Mouse (Mus musculus): ENCODE measurements around the gene Mtcl1. TPM values are rescaled to one million over a fixed set of nuclear protein-coding genes. Genes with fewer than 3 reads are reported as not detected.

Gene Mtcl1
- polyA plus RNA-seq, 1 experiment from 2014 or later: 1.5 TPM

- Histone ChIP-seq H3K9me3 (ENCODE audit: control insufficient read depth) (no peaks in the 10 kb centered on the region), H3K4me2 (replicated peaks; ENCODE audit: low read depth) (no peak overlapping the region)
Observed at GRCm38 (mm10) chr17:66444059-66444700, 5.4 kb downstream of the Mtcl1 start.

GRCm38 (mm10) chr17:66439888-66440287 lies 9.7 kb downstream of the Mtcl1 start:
- TF ChIP-seq CTCF (IDR thresholded peaks at IDR 0.05; ENCODE audit: low read depth): no peak
- Histone ChIP-seq H3K9me3 (ENCODE audit: control insufficient read depth) (no peaks in the 10 kb centered on the region), H3K27me3 (replicated peaks; ENCODE audit: control insufficient read depth, insufficient read depth, low read length) (no peaks in the 10 kb centered on the region), H3K4me1 (replicated peaks; ENCODE audit: control insufficient read depth, insufficient read depth, low read length) (no peaks in the 10 kb centered on the region), H3K9ac (ENCODE audit: low read depth, low read length) (no peak overlapping the region), H3K4me2 (replicated peaks; ENCODE audit: low read depth) (no peak overlapping the region), H3K36me3 (ENCODE audit: control insufficient read depth, insufficient read depth) (no peaks in the 10 kb centered on the region), H3K27ac (ENCODE audit: low read depth, low read length) (no peak overlapping the region), H3K4me3 (ENCODE audit: low read depth, low read length) (no peak overlapping the region)
- WGBS: 75% methylated on average over 8 of the region's 8 CpGs
- no peak for ATAC-seq

More at GRCm38 (mm10) chr17:66444059-66444700, 5.4 kb downstream of the Mtcl1 start:
- H3K4me1 ChIP-seq (replicated peaks; ENCODE audit: control insufficient read depth, insufficient read depth, low read length): no peaks in the 10 kb centered on the region
- no peak overlapping the region for H3K9ac ChIP-seq (ENCODE audit: low read depth, low read length)
- H3K4me3 ChIP-seq (ENCODE audit: low read depth, low read length): no peak overlapping the region
- no peak overlapping the region for H3K27ac ChIP-seq (ENCODE audit: low read depth, low read length)
- no peak for ATAC-seq
- H3K27me3 ChIP-seq (replicated peaks; ENCODE audit: control insufficient read depth, insufficient read depth, low read length): peaks cover 15% of the 10 kb centered on the region
- WGBS: 65% methylated on average over 9 of the region's 9 CpGs
- TF ChIP-seq CTCF (IDR thresholded peaks at IDR 0.05; ENCODE audit: low read depth): no peak
- H3K36me3 ChIP-seq (ENCODE audit: control insufficient read depth, insufficient read depth): no peaks in the 10 kb centered on the region

- ATAC-seq: no peak
- Histone ChIP-seq H3K9me3 (ENCODE audit: control insufficient read depth) (no peaks in the 10 kb centered on the region), H3K4me2 (replicated peaks; ENCODE audit: low read depth) (no peak overlapping the region), H3K27ac (ENCODE audit: low read depth, low read length) (no peak overlapping the region), H3K4me1 (replicated peaks; ENCODE audit: control insufficient read depth, insufficient read depth, low read length) (no peaks in the 10 kb centered on the region), H3K9ac (ENCODE audit: low read depth, low read length) (no peak overlapping the region), H3K4me3 (ENCODE audit: low read depth, low read length) (no peak overlapping the region), H3K27me3 (replicated peaks; ENCODE audit: control insufficient read depth, insufficient read depth, low read length) (no peaks in the 10 kb centered on the region), H3K36me3 (ENCODE audit: control insufficient read depth, insufficient read depth) (no peaks in the 10 kb centered on the region)
- no peak for TF ChIP-seq CTCF (IDR thresholded peaks at IDR 0.05; ENCODE audit: low read depth)
- WGBS: 45% methylated on average over 11 of the region's 11 CpGs
Observed at GRCm38 (mm10) chr17:66439051-66439753, 10.3 kb downstream of the Mtcl1 start.

GRCm38 (mm10) chr17:66438137-66438536 lies 11.4 kb downstream of the Mtcl1 start:
- H3K4me2 ChIP-seq (replicated peaks; ENCODE audit: low read depth): no peak overlapping the region
- no peaks in the 10 kb centered on the region for H3K36me3 ChIP-seq (ENCODE audit: control insufficient read depth, insufficient read depth)
- H3K9me3 ChIP-seq (ENCODE audit: control insufficient read depth): no peaks in the 10 kb centered on the region
- TF ChIP-seq CTCF (IDR thresholded peaks at IDR 0.05; ENCODE audit: low read depth): no peak
- H3K4me1 ChIP-seq (replicated peaks; ENCODE audit: control insufficient read depth, insufficient read depth, low read length): no peaks in the 10 kb centered on the region
- no peak overlapping the region for H3K9ac ChIP-seq (ENCODE audit: low read depth, low read length)
- ATAC-seq: no peak
- H3K4me3 ChIP-seq (ENCODE audit: low read depth, low read length): no peak overlapping the region
- 87% methylated on average over 12 of the region's 12 CpGs for WGBS
- H3K27me3 ChIP-seq (replicated peaks; ENCODE audit: control insufficient read depth, insufficient read depth, low read length): no peaks in the 10 kb centered on the region
- no peak overlapping the region for H3K27ac ChIP-seq (ENCODE audit: low read depth, low read length)

- H3K27me3 ChIP-seq (replicated peaks; ENCODE audit: control insufficient read depth, insufficient read depth, low read length): no peaks in the 10 kb centered on the region
- no peak for TF ChIP-seq CTCF (IDR thresholded peaks at IDR 0.05; ENCODE audit: low read depth)
- H3K4me3 ChIP-seq (ENCODE audit: low read depth, low read length): no peak overlapping the region
- H3K36me3 ChIP-seq (ENCODE audit: control insufficient read depth, insufficient read depth): no peaks in the 10 kb centered on the region
- H3K9ac ChIP-seq (ENCODE audit: low read depth, low read length): no peak overlapping the region
- no peak overlapping the region for H3K4me2 ChIP-seq (replicated peaks; ENCODE audit: low read depth)
- WGBS: 65% methylated on average over 8 of the region's 8 CpGs
- no peak for ATAC-seq
- H3K4me1 ChIP-seq (replicated peaks; ENCODE audit: control insufficient read depth, insufficient read depth, low read length): no peaks in the 10 kb centered on the region
- no peaks in the 10 kb centered on the region for H3K9me3 ChIP-seq (ENCODE audit: control insufficient read depth)
- no peak overlapping the region for H3K27ac ChIP-seq (ENCODE audit: low read depth, low read length)
Observed at GRCm38 (mm10) chr17:66436811-66437210, 12.7 kb downstream of the Mtcl1 start.

GRCm38 (mm10) chr17:66435982-66436381 lies 13.6 kb downstream of the Mtcl1 start:
- H3K4me2 ChIP-seq (replicated peaks; ENCODE audit: low read depth): no peak overlapping the region
- WGBS: 95% methylated on average over 15 of the region's 15 CpGs
- no peaks in the 10 kb centered on the region for H3K9me3 ChIP-seq (ENCODE audit: control insufficient read depth)
- H3K27me3 ChIP-seq (replicated peaks; ENCODE audit: control insufficient read depth, insufficient read depth, low read length): no peaks in the 10 kb centered on the region
- no peak overlapping the region for H3K4me3 ChIP-seq (ENCODE audit: low read depth, low read length)
- no peak for ATAC-seq
- no peak for TF ChIP-seq CTCF (IDR thresholded peaks at IDR 0.05; ENCODE audit: low read depth)
- no peaks in the 10 kb centered on the region for H3K36me3 ChIP-seq (ENCODE audit: control insufficient read depth, insufficient read depth)
- no peak overlapping the region for H3K27ac ChIP-seq (ENCODE audit: low read depth, low read length)
- no peaks in the 10 kb centered on the region for H3K4me1 ChIP-seq (replicated peaks; ENCODE audit: control insufficient read depth, insufficient read depth, low read length)
- no peak overlapping the region for H3K9ac ChIP-seq (ENCODE audit: low read depth, low read length)

All from intestine, postnatal 0 days (tissue).